Mouse (Mus musculus) adrenal gland, postnatal 36 days (tissue): ENCODE measurements around the gene Rbm5. TPM values are rescaled to one million over a fixed set of nuclear protein-coding genes. Genes with fewer than 3 reads are reported as not detected.

Experiments used
- DNase-seq, 2 experiments: peaks; one replicate each; pipeline ENCODE4 v3.0.0; 2021; ENCODE audit warnings: mixed read lengths in 1 of 2
- long read RNA-seq, 2 experiments: library from polyadenylated mRNA; stranded (forward); transcript quantifications; one replicate each; pipeline ENCODE4 v2.0.0; 2021; ENCODE audit warnings: borderline sequencing depth in 2 of 2
- total RNA-seq, 2 experiments: library from RNA; stranded (reverse); gene quantifications; 2 replicates each; pipeline ENCODE4 v1.2.3; 2021

The Rbm5 gene
- 100 to 1,000 TPM in 1 of 2 experiments, 10 to 100 TPM in 1; 91.6 to 126 TPM for total RNA-seq
- long read RNA-seq, experiment 1, transcript Rbm5-214 (25 exons, 3,205 nt), result major isoform, 8 of 31 reads
- long read RNA-seq, experiment 1, partial matches to known transcripts, result 15 of 31 reads
- long read RNA-seq, experiment 1, other reads (novel, unspliced or antisense), result 4 of 31 reads
- long read RNA-seq, experiment 2, transcript Rbm5-214 (25 exons, 3,205 nt), result major isoform, 6 of 11 reads
- long read RNA-seq, experiment 2, partial matches to known transcripts, result 4 of 11 reads
- long read RNA-seq, experiment 2, other reads (novel, unspliced or antisense), result 0 of 11 reads

- peak; percentile 95 to 96 for DNase-seq
Observed at GRCm38 (mm10) chr9:107770374-107771290, at the start of gene Rbm5. TSS of gene Rbm5 (minus strand) at chr9:107770996.

GRCm38 (mm10) chr9:107812132-107812531 is 41.3 kb upstream of the Rbm5 start:
- DNase-seq, result no peak

- DNase-seq, result no peak
Observed at GRCm38 (mm10) chr9:107810985-107811384, 40.2 kb upstream of the Rbm5 start.

GRCm38 (mm10) chr9:107791714-107792113 is 20.9 kb upstream of the Rbm5 start:
- no peak for DNase-seq

GRCm38 (mm10) chr9:107782536-107783203 is 11.9 kb upstream of the Rbm5 start:
- DNase-seq, result no peak

- no peak for DNase-seq
Observed at GRCm38 (mm10) chr9:107776809-107777208, 6.0 kb upstream of the Rbm5 start.

GRCm38 (mm10) chr9:107774411-107774810 is 3.6 kb upstream of the Rbm5 start:
- no peak for DNase-seq

GRCm38 (mm10) chr9:107771782-107772181 is 986 bp upstream of the Rbm5 start:
- DNase-seq, result no peak

- peak in 1 of 2 experiments; percentile 10 for DNase-seq
Observed at GRCm38 (mm10) chr9:107770037-107770373, 791 bp downstream of the Rbm5 start.

- DNase-seq, result no peak
Observed at GRCm38 (mm10) chr9:107769445-107770000, 1.3 kb downstream of the Rbm5 start.

- no peak for DNase-seq
Observed at GRCm38 (mm10) chr9:107768851-107769250, 1.9 kb downstream of the Rbm5 start.

GRCm38 (mm10) chr9:107759593-107759992 is 11.2 kb downstream of the Rbm5 start:
- DNase-seq, result no peak

GRCm38 (mm10) chr9:107750378-107750777 is 20.4 kb downstream of the Rbm5 start:
- DNase-seq, result no peak

GRCm38 (mm10) chr9:107748063-107748462 is 22.7 kb downstream of the Rbm5 start:
- no peak for DNase-seq

- no peak for DNase-seq
Observed at GRCm38 (mm10) chr9:107747310-107747709, 23.5 kb downstream of the Rbm5 start.

- no peak for DNase-seq
Observed at GRCm38 (mm10) chr9:107746679-107747078, 24.1 kb downstream of the Rbm5 start.

GRCm38 (mm10) chr9:107744061-107744460 is 26.7 kb downstream of the Rbm5 start:
- DNase-seq, result no peak

- peak; percentile 28 to 45 for DNase-seq
Observed at GRCm38 (mm10) chr9:107738841-107739202, 32.0 kb downstream of the Rbm5 start.

- peak; percentile 88 to 90 for DNase-seq
Observed at GRCm38 (mm10) chr9:107738020-107738840, 32.6 kb downstream of the Rbm5 start.

- DNase-seq, result no peak
Observed at GRCm38 (mm10) chr9:107736185-107736485, 34.7 kb downstream of the Rbm5 start.

- no peak for DNase-seq
Observed at GRCm38 (mm10) chr9:107735356-107736184, 35.2 kb downstream of the Rbm5 start.
